Mouse (Mus musculus): ENCODE results near the gene Qk. TPM values are rescaled to one million over a fixed set of nuclear protein-coding genes. Genes with fewer than 3 reads are reported as not detected.

Gene Qk
- polyA plus RNA-seq, 1 experiment from 2014 or later: 26.1 TPM

DNA sequence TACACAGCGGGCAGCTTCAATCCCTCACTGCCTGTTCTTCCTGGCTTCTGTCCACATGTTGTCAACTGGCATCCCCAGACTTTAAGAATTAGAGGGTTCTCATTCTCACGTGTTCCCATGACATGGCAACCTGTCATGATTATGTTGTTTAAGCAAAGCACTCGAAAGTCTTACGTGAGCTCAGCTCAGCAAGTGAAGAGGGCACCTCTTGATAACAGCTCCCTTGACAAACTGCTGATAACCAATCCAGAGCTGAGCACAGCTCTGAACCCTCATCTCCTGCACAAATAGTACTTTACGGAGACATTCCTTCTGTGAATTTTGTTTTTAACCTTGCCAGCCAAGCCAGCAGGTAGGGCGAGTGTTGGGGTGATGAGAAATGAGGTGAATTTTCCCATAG, 159.2 kb downstream of the Qk start:
- 84% methylated on average over 6 of the region's 6 CpGs for WGBS
- Histone ChIP-seq H3K27me3 (no peaks in the 10 kb centered on the region), H3K4me3 (no peak overlapping the region), H3K27ac (no peak overlapping the region), H3K9ac (no peak overlapping the region), H3K4me2 (no peak overlapping the region), H3K4me1 (no peaks in the 10 kb centered on the region), H3K9me3 (no peaks in the 10 kb centered on the region), H3K36me3 (no peaks in the 10 kb centered on the region)
- ATAC-seq (ENCODE audit: insufficient number of reproducible peaks, low FRiP score, low TSS enrichment, low read depth): no peak

- no peak overlapping the region for H3K4me2 ChIP-seq
- no peaks in the 10 kb centered on the region for H3K27me3 ChIP-seq
- H3K4me1 ChIP-seq: no peaks in the 10 kb centered on the region
- H3K27ac ChIP-seq: no peak overlapping the region
- H3K9ac ChIP-seq: no peak overlapping the region
- whole genome bisulfite sequencing: 57% methylated on average over 8 of the region's 8 CpGs
- H3K4me3 ChIP-seq: no peak overlapping the region
- H3K9me3 ChIP-seq: no peaks in the 10 kb centered on the region
- no peaks in the 10 kb centered on the region for H3K36me3 ChIP-seq
- ATAC-seq (ENCODE audit: insufficient number of reproducible peaks, low FRiP score, low TSS enrichment, low read depth): no peak
Measured at GRCm38 (mm10) chr17:10152808-10153413, 166.7 kb downstream of the Qk start.

All from limb, embryonic 15.5 days (tissue).